Mouse (Mus musculus): ENCODE data around the gene Cyth4. TPM values are rescaled to one million over a fixed set of nuclear protein-coding genes. Genes with fewer than 3 reads are reported as not detected.

Gene Cyth4
- 25.4 and 32.0 TPM in 2 replicates for polyA plus RNA-seq (2012; rRNA removed)

- DNase-seq (ENCODE audit: low read depth), result no peak
Measured at GRCm38 (mm10) chr15:78596914-78597313, at the start of gene Cyth4. TSS of gene Cyth4 (plus strand) at chr15:78597047.

GRCm38 (mm10) chr15:78547415-78548335, 49.2 kb upstream of the Cyth4 start:
- DNase-seq (ENCODE audit: low read depth), result no peak

GRCm38 (mm10) chr15:78548336-78548665, 48.5 kb upstream of the Cyth4 start:
- no peak for DNase-seq (ENCODE audit: low read depth)

GRCm38 (mm10) chr15:78548711-78549110, 48.1 kb upstream of the Cyth4 start:
- no peak for DNase-seq (ENCODE audit: low read depth)

GRCm38 (mm10) chr15:78549189-78549734, 47.6 kb upstream of the Cyth4 start:
- no peak for DNase-seq (ENCODE audit: low read depth)

- no peak for DNase-seq (ENCODE audit: low read depth)
Measured at GRCm38 (mm10) chr15:78554545-78555313, 42.1 kb upstream of the Cyth4 start.

- no peak for DNase-seq (ENCODE audit: low read depth)
Measured at GRCm38 (mm10) chr15:78557693-78558535, 38.9 kb upstream of the Cyth4 start.

GRCm38 (mm10) chr15:78559141-78559979, 37.5 kb upstream of the Cyth4 start:
- no peak for DNase-seq (ENCODE audit: low read depth)

GRCm38 (mm10) chr15:78563344-78563743, 33.5 kb upstream of the Cyth4 start:
- no peak for DNase-seq (ENCODE audit: low read depth)

GRCm38 (mm10) chr15:78563937-78564336, 32.9 kb upstream of the Cyth4 start:
- DNase-seq (ENCODE audit: low read depth), result no peak

GRCm38 (mm10) chr15:78564764-78565435, 31.9 kb upstream of the Cyth4 start:
- DNase-seq (ENCODE audit: low read depth), result no peak

GRCm38 (mm10) chr15:78567608-78568120, 29.2 kb upstream of the Cyth4 start:
- no peak for DNase-seq (ENCODE audit: low read depth)

GRCm38 (mm10) chr15:78570170-78570569, 26.7 kb upstream of the Cyth4 start:
- no peak for DNase-seq (ENCODE audit: low read depth)

GRCm38 (mm10) chr15:78571554-78572269, 25.1 kb upstream of the Cyth4 start:
- no peak for DNase-seq (ENCODE audit: low read depth)

GRCm38 (mm10) chr15:78572270-78572600, 24.6 kb upstream of the Cyth4 start:
- no peak for DNase-seq (ENCODE audit: low read depth)

GRCm38 (mm10) chr15:78572658-78573397, 24.0 kb upstream of the Cyth4 start, which contains the start of gene Rac2:
TSS of gene Rac2 (minus strand) at chr15:78572783.
- DNase-seq (ENCODE audit: low read depth), result no peak

GRCm38 (mm10) chr15:78576284-78576810, 20.5 kb upstream of the Cyth4 start:
- no peak for DNase-seq (ENCODE audit: low read depth)

- no peak for DNase-seq (ENCODE audit: low read depth)
Measured at GRCm38 (mm10) chr15:78583352-78583751, 13.5 kb upstream of the Cyth4 start.

Data from gonadal fat pad, adult 2 months (tissue).